ENCODE assay signal across 8 mouse cellular contexts in genomic region chr6:56361348-56362127, GRCm38 (mm10).
A peak's percentile ranks its signal among the peaks of the same experiment; 100 is the strongest.
DNase-seq lines count a peak whose midpoint lies in the region; ATAC-seq and TF ChIP-seq lines count a peak whose summit lies in the region.

No protein-coding gene starts in this region.

- no peak overlapping the region for H3K27ac ChIP-seq in gastrocnemius, adult 2 months
- peak overlapping the region in 1 of 2 experiments; percentile 57; a peak in 1 of 4 replicates for H3K27ac ChIP-seq in heart, embryonic 14.5 days (replicated peaks in 1 of 2; ENCODE audit: control insufficient read depth in 1 of 2, insufficient read depth in 1 of 2, low read depth in 2 of 2, low read length in 2 of 2)
- H3K27ac ChIP-seq in midbrain, embryonic 10.5 days (replicated peaks), result peak overlapping the region; percentile 85

- DNase-seq in gastrocnemius, adult 2 months, result no peak
- DNase-seq in gastrocnemius, postnatal 10 days, result no peak
- peak; percentile 67 to 75 for DNase-seq in cerebellum, postnatal 25 days
- DNase-seq in midbrain, embryonic 10.5 days (ENCODE audit: low spot score), result peak; percentile 33
- no peak for DNase-seq in adrenal gland, postnatal 25 days
- DNase-seq in gastrocnemius, postnatal 36 days, result no peak
- DNase-seq in lung, postnatal 10 days, result no peak

- peaks cover 4 to 7% of the 10 kb centered on the region in 2 experiments for H3K4me1 ChIP-seq in heart, embryonic 14.5 days (ENCODE audit: control insufficient read depth in 2 of 2, insufficient read depth in 2 of 2, low read length in 2 of 2)
- H3K4me1 ChIP-seq in midbrain, embryonic 10.5 days, result peaks cover 22% of the 10 kb centered on the region

- H3K9me3 ChIP-seq in heart, embryonic 14.5 days (ENCODE audit: control insufficient read depth, low read length), result no peaks in the 10 kb centered on the region
- H3K9me3 ChIP-seq in midbrain, embryonic 10.5 days (replicated peaks), result no peaks in the 10 kb centered on the region

- H3K27me3 ChIP-seq in heart, embryonic 14.5 days (ENCODE audit: control insufficient read depth, insufficient read depth, low read length), result 0 out of 2 replicates have a peak, but pooled peaks cover 4% of the 10 kb centered on the region
- H3K27me3 ChIP-seq in midbrain, embryonic 10.5 days (ENCODE audit: low read depth, poor library complexity, severe bottlenecking), result peaks cover 25% of the 10 kb centered on the region; the same call in 1 of the 2 replicates

- no peak for ATAC-seq in heart, embryonic 14.5 days (ENCODE audit: insufficient number of reproducible peaks, insufficient read depth, low FRiP score, low read depth)

- intact Hi-C loops in gastrocnemius, adult 2 months (cut with DNase I), result no loop called here
- intact Hi-C loops in gastrocnemius, postnatal 36 days (cut with DNase I), result no loop called here

- peak overlapping the region; percentile 74 for H3K9ac ChIP-seq in heart, embryonic 14.5 days (ENCODE audit: low read length)

- TF ChIP-seq CTCF in gastrocnemius, adult 2 months (IDR thresholded peaks at IDR 0.05), result no peak

- peak overlapping the region; percentile 63 for H3K4me3 ChIP-seq in gastrocnemius, adult 2 months
- peak overlapping the region; percentile 47 to 52 for H3K4me3 ChIP-seq in heart, embryonic 14.5 days (ENCODE audit: control insufficient read depth in 1 of 2, insufficient read depth in 1 of 2, low read depth in 1 of 2, low read length in 2 of 2)
- H3K4me3 ChIP-seq in midbrain, embryonic 10.5 days, result peak overlapping the region; percentile 66

- WGBS in heart, embryonic 14.5 days, result 3% methylated on average over 19 of the region's 19 CpGs
- WGBS in midbrain, embryonic 10.5 days, result 1% methylated on average over 19 of the region's 19 CpGs

- H3K4me2 ChIP-seq in heart, embryonic 14.5 days (ENCODE audit: low read length), result peak overlapping the region; percentile 97

- H3K36me3 ChIP-seq in heart, embryonic 14.5 days (ENCODE audit: control insufficient read depth, insufficient read depth, low read length), result no peaks in the 10 kb centered on the region
- no peaks in the 10 kb centered on the region for H3K36me3 ChIP-seq in midbrain, embryonic 10.5 days

Comparison
In these comparisons a context has a peak if more than half of its experiments do, and no peak if none do; other contexts are left out.
1. DNase-seq: peak in cerebellum, postnatal 25 days (2 of 2) and midbrain, embryonic 10.5 days (single experiment); none in gastrocnemius, adult 2 months (single experiment), gastrocnemius, postnatal 10 days (single experiment), adrenal gland, postnatal 25 days (single experiment), gastrocnemius, postnatal 36 days (0 of 2) and lung, postnatal 10 days (single experiment).
2. Peak in every context shown above with its lines, with median percentiles within 50 percentile points of each other: H3K4me3 ChIP-seq.